Mouse (Mus musculus) gastrocnemius, postnatal 14 days (tissue): ENCODE results near the gene Ybx2. TPM values are rescaled to one million over a fixed set of nuclear protein-coding genes. Genes with fewer than 3 reads are reported as not detected.

Experiments
- DNase-seq: peaks from one replicate; pipeline ENCODE4 v3.0.0; 2021; ENCODE audit warnings: mixed read lengths
- intact Hi-C: fragments of 180-260 bp; cut with DNase I; formaldehyde crosslinking; loops from one replicate; pipeline ENCODE4 v1.15.1; 2025; ENCODE audit warnings: low total_unique reads
- long read RNA-seq, 2 experiments: library from polyadenylated mRNA; stranded (forward); transcript quantifications; one replicate each; pipeline ENCODE4 v2.0.0; 2021
- total RNA-seq, 2 experiments: library from RNA; stranded (reverse); gene quantifications; 2 replicates each; pipeline ENCODE4 v1.2.3; 2021

Gene Ybx2
- total RNA-seq: 1 to 10 TPM; 2.1 to 4.3 TPM
- long read RNA-seq, experiment 1, partial matches to known transcripts: 0 of 2 reads
- long read RNA-seq, experiment 1, other reads (novel, unspliced or antisense): 2 of 2 reads
- long read RNA-seq, experiment 2, partial matches to known transcripts: 0 of 1 reads
- long read RNA-seq, experiment 2, other reads (novel, unspliced or antisense): 0 of 1 reads

- intact Hi-C loops: loop anchor here (10.0 kb wide), 1 partner anchor 69 kb away; the partner anchor contains the start of gene Dvl2
- peak; percentile 86 for DNase-seq
Measured at GRCm38 (mm10) chr11:69935137-69935879, at the start of gene Ybx2. Ybx2 (plus strand) TSS chr11:69935796.

GRCm38 (mm10) chr11:69886907-69887635, 48.5 kb upstream of the Ybx2 start:
- DNase-seq: no peak
- intact Hi-C loops: no loop called here

DNA sequence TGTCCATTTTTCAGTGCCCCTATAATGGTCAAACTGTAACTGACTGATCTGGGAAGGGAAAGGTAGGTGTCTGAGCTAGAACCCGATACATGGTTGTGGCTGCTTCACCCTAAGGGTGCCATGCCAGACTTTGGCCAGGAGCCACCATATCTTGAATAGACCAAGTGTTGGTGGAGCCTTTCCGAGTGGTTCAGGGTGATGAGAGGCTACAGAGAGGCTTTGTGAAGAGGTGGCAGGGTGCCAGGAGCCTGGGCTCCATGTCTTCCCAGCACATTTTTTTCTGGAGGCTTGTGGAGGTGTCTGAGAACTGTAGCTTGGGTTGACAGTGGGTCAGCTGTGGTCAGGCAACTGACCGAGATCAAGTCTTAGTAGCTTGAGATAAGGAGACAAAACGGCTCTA, 44.1 kb upstream of the Ybx2 start:
- intact Hi-C loops: loop anchor here (10.0 kb wide), 1 partner anchor 47 kb away; the partner anchor contains the start of gene Plscr3
- no peak for DNase-seq

GRCm38 (mm10) chr11:69894671-69895070, 40.9 kb upstream of the Ybx2 start:
- intact Hi-C loops: loop anchor here (10.0 kb wide), 1 partner anchor 50 kb away; the partner anchor contains the start of gene Plscr3

DNA sequence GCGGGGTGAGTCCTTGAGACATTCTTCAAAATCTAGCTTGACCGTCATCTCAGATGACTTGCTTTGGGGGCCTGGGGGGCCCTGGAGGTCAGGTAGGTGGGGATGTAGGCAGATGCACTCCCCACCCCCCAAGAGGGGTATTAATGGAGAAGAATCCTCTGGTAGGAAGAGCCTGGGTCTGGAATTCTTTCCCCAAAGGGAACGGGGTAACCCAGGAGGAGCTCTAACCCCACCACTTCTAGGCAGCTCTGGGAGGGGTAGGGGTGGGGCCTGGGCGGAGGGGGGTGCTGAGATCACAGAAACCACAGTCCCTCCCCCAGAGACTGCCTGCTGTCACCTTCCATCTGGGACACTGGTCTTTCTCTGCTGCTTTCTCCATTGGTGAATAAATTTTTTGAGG, 40.3 kb upstream of the Ybx2 start, which contains the start of gene Acap1:
TSS of gene Acap1 (minus strand) at position 249 of the 400 bp plus-strand sequence.
- intact Hi-C loops: loop anchor here (10.0 kb wide), 1 partner anchor 50 kb away; the partner anchor contains the start of gene Plscr3

More at GRCm38 (mm10) chr11:69894671-69895070, 40.9 kb upstream of the Ybx2 start:
- no peak for DNase-seq

DNA sequence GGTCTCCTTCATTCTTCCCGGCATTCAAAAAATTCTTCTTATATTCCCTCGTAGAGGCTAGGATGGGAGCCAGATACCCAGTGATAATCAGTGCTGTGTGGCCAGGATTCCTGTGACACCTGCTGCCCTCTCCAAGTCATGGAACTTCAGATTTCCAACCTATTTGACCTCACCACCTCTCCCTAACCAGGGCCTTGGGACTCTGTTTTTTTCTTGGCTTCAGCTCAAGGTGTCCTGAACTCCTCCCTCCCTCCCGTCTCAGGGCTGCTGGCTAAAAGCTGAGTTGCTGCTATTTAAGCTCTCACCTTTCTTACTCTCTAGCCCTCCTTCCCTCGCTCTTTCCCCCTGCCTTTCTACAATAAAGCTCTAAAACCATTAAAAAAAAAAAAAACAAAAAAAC, 35.7 kb upstream of the Ybx2 start:
- intact Hi-C loops: loop anchor here (10.0 kb wide), 1 partner anchor 55 kb away; the partner anchor contains the start of gene Plscr3
- DNase-seq: no peak

More for the DNA sequence above, 40.3 kb upstream of the Ybx2 start, which contains the start of gene Acap1:
- DNase-seq: no peak

GRCm38 (mm10) chr11:69900471-69901405, 34.9 kb upstream of the Ybx2 start, which contains the start of the genes 2810408A11Rik and Neurl4:
2810408A11Rik (minus strand) TSS chr11:69900987.
Neurl4 (plus strand) TSS chr11:69901072.
- intact Hi-C loops: no loop called here

DNA sequence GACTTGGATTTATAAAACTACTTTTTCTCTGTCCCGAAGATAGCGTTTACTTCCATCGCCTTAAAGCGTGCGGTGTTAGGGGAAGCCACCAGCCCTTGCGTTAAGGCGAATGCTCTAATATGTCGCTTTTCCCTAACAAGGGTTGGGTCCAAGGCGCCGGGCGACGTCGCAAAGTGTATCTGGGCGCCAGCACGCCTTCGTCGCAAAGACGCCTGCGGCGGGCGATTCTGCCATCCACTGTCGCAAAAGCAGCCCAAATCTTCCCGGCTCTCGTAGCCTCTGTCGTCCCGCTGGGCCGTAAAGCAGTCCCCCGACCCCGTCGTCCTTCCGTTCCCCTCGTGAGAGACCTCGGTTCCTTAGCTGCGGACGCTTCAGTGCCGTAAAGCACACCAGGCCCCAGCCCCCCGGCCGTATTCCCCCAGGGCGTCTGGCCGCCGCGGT, 34.2 kb upstream of the Ybx2 start:
- peak; percentile 96 for DNase-seq
- intact Hi-C loops: no loop called here

More at GRCm38 (mm10) chr11:69900471-69901405, 34.9 kb upstream of the Ybx2 start, which contains the start of the genes 2810408A11Rik and Neurl4:
- DNase-seq: peak; percentile 87

GRCm38 (mm10) chr11:69901993-69902392, 33.6 kb upstream of the Ybx2 start:
- peak; percentile 39 for DNase-seq
- intact Hi-C loops: no loop called here

DNA sequence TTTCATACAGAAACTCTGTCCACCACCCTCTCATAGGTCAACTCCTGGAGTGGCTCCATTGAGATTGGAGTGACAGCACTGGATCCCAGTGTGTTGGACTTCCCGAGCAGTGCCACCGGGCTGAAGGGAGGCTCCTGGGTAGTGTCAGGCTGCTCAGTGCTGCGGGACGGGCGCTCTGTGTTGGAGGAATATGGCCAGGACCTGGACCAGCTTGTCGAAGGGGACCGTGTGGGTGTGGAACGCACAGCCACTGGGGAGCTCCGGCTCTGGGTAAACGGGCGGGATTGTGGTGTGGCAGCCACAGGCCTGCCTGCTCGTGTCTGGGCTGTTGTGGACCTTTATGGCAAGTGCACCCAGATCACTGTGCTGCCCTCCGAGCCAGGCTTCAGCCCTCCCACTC, 32.6 kb upstream of the Ybx2 start:
- DNase-seq: no peak
- intact Hi-C loops: no loop called here

DNA sequence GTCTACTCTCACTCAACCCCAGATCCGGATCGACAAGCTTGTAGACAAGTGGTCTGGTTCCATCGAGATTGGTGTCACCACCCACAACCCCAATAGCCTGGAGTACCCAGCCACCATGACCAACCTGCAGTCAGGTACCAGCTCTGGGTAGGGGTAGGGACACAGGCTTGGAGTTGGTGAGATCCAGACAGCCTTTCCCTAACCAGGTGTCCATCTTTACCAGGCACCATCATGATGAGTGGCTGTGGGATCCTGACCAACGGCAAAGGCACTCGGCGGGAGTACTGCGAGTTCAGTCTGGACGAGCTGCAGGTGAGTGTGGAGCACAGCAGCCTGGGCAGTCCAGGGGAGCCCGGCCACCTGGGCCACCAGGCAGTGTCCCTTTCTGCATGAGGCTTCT, 31.3 kb upstream of the Ybx2 start:
- intact Hi-C loops: no loop called here
- no peak for DNase-seq

- intact Hi-C loops: no loop called here
- DNase-seq: no peak
Measured at GRCm38 (mm10) chr11:69908645-69909044, 27.0 kb upstream of the Ybx2 start.

DNA sequence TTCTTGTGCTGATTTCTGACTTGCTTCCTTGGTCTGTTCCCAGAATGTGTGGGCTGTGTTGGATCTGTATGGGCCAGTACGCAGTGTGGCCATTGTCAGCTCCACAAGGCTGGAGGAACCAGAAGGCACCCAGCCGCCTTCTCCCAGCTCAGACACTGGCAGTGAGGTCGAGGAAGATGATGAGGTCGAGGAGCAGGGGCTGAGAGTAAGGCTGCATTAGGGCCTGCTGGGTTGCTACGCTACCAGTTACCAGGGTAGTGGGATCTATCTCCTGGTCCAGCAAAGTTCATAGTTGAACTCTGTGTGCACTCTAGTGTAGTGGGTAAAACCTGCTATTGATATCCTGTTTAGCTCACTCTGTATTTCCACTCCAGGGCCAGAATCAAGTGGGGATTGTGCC, 26.4 kb upstream of the Ybx2 start:
- no peak for DNase-seq
- intact Hi-C loops: no loop called here

GRCm38 (mm10) chr11:69910177-69910576, 25.4 kb upstream of the Ybx2 start:
- intact Hi-C loops: no loop called here
- no peak for DNase-seq

DNA sequence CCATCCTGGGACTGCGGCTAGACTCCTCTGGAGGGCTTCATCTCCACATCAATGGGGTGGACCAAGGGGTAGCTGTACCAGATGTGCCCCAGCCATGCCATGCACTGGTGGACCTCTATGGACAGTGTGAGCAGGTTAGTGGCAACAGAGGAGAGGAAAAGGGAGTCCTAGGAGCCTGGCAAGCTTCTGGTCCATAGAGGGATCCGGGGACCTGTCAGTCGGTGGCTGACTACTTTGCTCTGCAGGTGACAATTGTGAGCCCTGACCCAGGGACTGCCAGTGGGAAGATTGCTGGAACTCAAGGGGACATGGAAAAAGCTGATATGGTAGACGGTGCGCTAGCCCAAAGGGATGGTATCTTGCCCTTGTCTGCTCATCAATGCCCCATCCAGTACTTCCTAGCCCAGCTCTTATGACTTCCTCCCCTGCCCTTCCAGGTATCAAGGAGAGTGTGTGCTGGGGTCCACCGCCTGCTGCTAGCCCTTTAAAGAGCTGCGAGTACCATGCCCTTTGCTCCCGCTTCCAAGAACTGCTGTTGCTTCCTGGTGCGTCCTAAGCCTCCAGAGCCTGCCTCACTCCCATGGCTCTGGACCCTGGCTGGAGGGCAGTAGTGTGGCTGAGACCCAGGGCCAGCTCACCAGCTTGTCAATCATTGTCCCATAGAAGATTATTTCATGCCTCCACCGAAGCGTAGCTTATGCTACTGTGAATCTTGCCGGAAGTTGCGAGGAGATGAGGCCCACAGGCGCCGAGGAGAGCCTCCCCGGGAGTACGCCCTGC, 24.6 kb upstream of the Ybx2 start:
- intact Hi-C loops: no loop called here
- no peak for DNase-seq

GRCm38 (mm10) chr11:69911701-69912100, 23.9 kb upstream of the Ybx2 start:
- intact Hi-C loops: no loop called here
- no peak for DNase-seq

GRCm38 (mm10) chr11:69912716-69913530, 22.7 kb upstream of the Ybx2 start:
- intact Hi-C loops: no loop called here
- DNase-seq: no peak
